Mouse (Mus musculus) liver, embryonic 14.5 days (tissue): ENCODE measurements around the gene Eml3. TPM values are rescaled to one million over a fixed set of nuclear protein-coding genes. Genes with fewer than 3 reads are reported as not detected.

Source experiments
- ATAC-seq: fragments of 200-750 bp; cut with Nextera tagmentation; 2 replicates; pipeline ENCODE4 v1.8.0; 2017; ENCODE audit warnings: moderate number of reproducible peaks, mild to moderate bottlenecking, moderate library complexity; ENCODE audit not compliant: insufficient read depth
- DNase-seq, 3 experiments: peaks; one replicate each; pipeline ENCODE4 v3.0.0-alpha.2; 2012 to 2013; ENCODE audit warnings: low read depth in 3 of 3, low spot score in 3 of 3
- H3K27ac ChIP-seq: fragments of 300-500 bp; sonication (generic); 2 replicates; pipeline ENCODE4 v1.5.1; 2014; ENCODE audit warnings: moderate library complexity, mild to moderate bottlenecking, control low read depth, inconsistent platforms
- H3K27me3 ChIP-seq: fragments of 300-500 bp; sonication (generic); 2 replicates; pipeline ENCODE4 v1.6.1; 2014; ENCODE audit warnings: mild to moderate bottlenecking, low read length, moderate library complexity; ENCODE audit not compliant: control insufficient read depth, insufficient read depth
- H3K36me3 ChIP-seq: fragments of 300-500 bp; sonication (generic); replicated peaks from 2 replicates; pipeline ENCODE4 v1.6.1; 2014; ENCODE audit warnings: low read depth; ENCODE audit not compliant: control insufficient read depth, insufficient read depth
- H3K4me1 ChIP-seq, 2 experiments: fragments of 200-500 bp in 1 of 2; fragments of 300-500 bp in 1 of 2; sonication (generic) in 1 of 2; replicated peaks; 2 replicates each; pipeline ENCODE4 v1.6.1; 2012 to 2014; ENCODE audit warnings: antibody characterized with exemption in 1 of 2, inconsistent platforms in 1 of 2, low read length in 1 of 2; ENCODE audit not compliant: control insufficient read depth in 2 of 2, insufficient read depth in 2 of 2
- H3K4me2 ChIP-seq: fragments of 300-500 bp; sonication (generic); 2 replicates; pipeline ENCODE4 v1.6.1; 2014; ENCODE audit warnings: low read depth, mild to moderate bottlenecking, control low read depth, moderate library complexity
- H3K4me3 ChIP-seq, 2 experiments: fragments of 200-500 bp in 1 of 2; fragments of 300-500 bp in 1 of 2; sonication (generic) in 1 of 2; 2 replicates each; pipeline ENCODE4 v1.5.1; 2012 to 2014; ENCODE audit warnings: low read depth in 2 of 2, low read length in 2 of 2, mild to moderate bottlenecking in 2 of 2, control low read depth in 1 of 2, inconsistent platforms in 1 of 2, moderate library complexity in 1 of 2; ENCODE audit not compliant: insufficient read depth in 1 of 2
- H3K9ac ChIP-seq: fragments of 300-500 bp; sonication (generic); replicated peaks from 2 replicates; pipeline ENCODE4 v1.6.1; 2014; ENCODE audit warnings: mild to moderate bottlenecking, control low read depth, moderate library complexity
- H3K9me3 ChIP-seq: fragments of 300-500 bp; sonication (generic); 2 replicates; pipeline ENCODE4 v1.6.1; 2016; ENCODE audit warnings: low read length, mixed read lengths; ENCODE audit not compliant: control insufficient read depth
- CTCF ChIP-seq: IDR thresholded peaks from 2 replicates; pipeline ENCODE4 v1.5.1; 2016; ENCODE audit warnings: antibody characterized with exemption, low read depth, control low read depth
- EP300 ChIP-seq: IDR thresholded peaks from 2 replicates; pipeline ENCODE4 v1.6.1; 2016; ENCODE audit warnings: antibody characterized with exemption, low read depth
- WGBS: fragments of 180-500 bp; shearing (Covaris S2); extraction: QIAGEN DNeasy Blood & Tissue Kit; methylation state at CpG from one replicate; pipeline ENCODE4 v1.1.7; 2014; ENCODE audit not compliant: insufficient replicate concordance; 5-methylcytosine and 5-hydroxymethylcytosine counted together
- polyA plus RNA-seq, 2 experiments: library from polyadenylated mRNA; depleted of rRNA in 1 of 2; stranded (reverse) in 1 of 2; unstranded in 1 of 2; fragments of >200 nt; fragmentation: Nextera tagmentation in 1 of 2; extraction: Ambion mirVana in 1 of 2; gene quantifications; 2 replicates each; pipeline versions ENCODE4 v1.2.1 to v1.2.3; 2012 to 2014

The Eml3 gene
- polyA plus RNA-seq, 2 experiments = 5.6 to 11.0 TPM

DNA sequence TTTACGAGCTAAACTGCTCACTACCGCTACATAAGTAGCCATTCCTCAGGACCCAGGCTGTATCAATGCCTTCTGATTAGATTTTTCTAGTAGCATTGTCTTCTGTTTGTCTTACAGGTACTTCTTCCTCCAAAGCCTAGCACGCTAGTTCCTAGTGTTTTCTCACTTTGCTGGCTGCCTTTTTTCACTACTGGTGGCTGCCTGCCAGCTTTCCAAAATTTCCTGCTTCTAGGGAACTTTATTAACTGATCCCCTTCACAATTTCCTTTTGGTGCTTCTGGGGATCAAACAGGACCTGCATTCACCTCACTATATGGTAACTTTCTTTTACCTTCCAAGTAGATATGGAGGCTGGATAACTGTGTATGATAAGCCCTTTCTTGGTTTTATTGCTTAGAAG lies 30.3 kb upstream of the Eml3 start:
- no peak for TF ChIP-seq EP300
- TF ChIP-seq CTCF = no peak
- Histone ChIP-seq H3K9me3 (no peaks in the 10 kb centered on the region), H3K36me3 (peaks cover 30% of the 10 kb centered on the region), H3K27me3 (no peaks in the 10 kb centered on the region), H3K4me2 (peak overlapping the region; percentile 76), H3K4me3 (peak overlapping the region; percentile 75 to 85), H3K4me1 (peaks cover 8 to 20% of the 10 kb centered on the region in 2 experiments), H3K9ac (peak overlapping the region; percentile 91), H3K27ac (no peak overlapping the region; the same call in 1 of the 2 replicates)
- WGBS = 33% methylated on average over 3 of the region's 3 CpGs
- DNase-seq (no peak), ATAC-seq (no peak)

GRCm38 (mm10) chr19:8903412-8903811 lies 25.9 kb upstream of the Eml3 start:
- Histone ChIP-seq H3K4me3 (no peak overlapping the region), H3K9me3 (no peaks in the 10 kb centered on the region), H3K4me2 (no peak overlapping the region), H3K27me3 (no peaks in the 10 kb centered on the region), H3K27ac (no peak overlapping the region), H3K36me3 (peaks cover 54% of the 10 kb centered on the region), H3K9ac (no peak overlapping the region), H3K4me1 (peaks cover 8 to 11% of the 10 kb centered on the region in 2 experiments)
- ATAC-seq = no peak
- no peak for TF ChIP-seq EP300
- TF ChIP-seq CTCF = no peak
- WGBS = 87% methylated on average over 5 of the region's 5 CpGs
- DNase-seq = no peak

DNA sequence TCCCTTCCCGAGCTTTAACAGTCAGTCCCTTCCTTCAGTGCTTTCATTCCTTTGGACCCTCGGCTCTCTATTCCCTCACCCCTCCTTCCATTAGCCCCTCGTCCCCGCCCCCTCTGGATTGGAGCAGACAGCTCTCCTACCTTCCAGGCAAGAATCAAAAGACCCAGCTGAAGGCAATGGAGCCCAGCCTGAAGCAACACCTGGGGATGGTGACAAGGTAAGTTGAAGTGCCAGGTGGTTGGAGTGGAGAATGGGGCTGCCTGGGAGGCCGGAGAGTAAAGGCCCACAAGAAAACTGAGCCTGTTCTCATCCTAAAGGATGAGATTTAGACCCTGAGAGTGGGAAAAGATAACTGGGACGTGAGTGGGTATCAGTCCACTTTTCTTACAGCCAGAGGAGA lies 20.8 kb upstream of the Eml3 start:
- WGBS = 72% methylated on average over 6 of the region's 6 CpGs
- ATAC-seq (no peak), DNase-seq (no peak)
- TF ChIP-seq EP300 = no peak
- TF ChIP-seq CTCF = no peak
- H3K36me3 ChIP-seq = peaks cover 94% of the 10 kb centered on the region
- no peak overlapping the region for H3K27ac ChIP-seq
- no peak overlapping the region for H3K9ac ChIP-seq
- H3K27me3 ChIP-seq = no peaks in the 10 kb centered on the region
- no peaks in the 10 kb centered on the region for H3K4me1 ChIP-seq
- no peak overlapping the region for H3K4me3 ChIP-seq
- no peak overlapping the region for H3K4me2 ChIP-seq
- H3K9me3 ChIP-seq = no peaks in the 10 kb centered on the region

GRCm38 (mm10) chr19:8911810-8912209 lies 17.5 kb upstream of the Eml3 start:
- H3K4me1 ChIP-seq = no peaks in the 10 kb centered on the region
- no peak overlapping the region for H3K4me2 ChIP-seq
- no peak overlapping the region for H3K4me3 ChIP-seq
- ATAC-seq (no peak), DNase-seq (no peak)
- H3K9me3 ChIP-seq = no peaks in the 10 kb centered on the region
- peaks cover 98% of the 10 kb centered on the region for H3K36me3 ChIP-seq
- no peaks in the 10 kb centered on the region for H3K27me3 ChIP-seq
- 88% methylated on average over 5 of the region's 5 CpGs for WGBS
- TF ChIP-seq EP300 = no peak
- TF ChIP-seq CTCF = no peak
- no peak overlapping the region for H3K27ac ChIP-seq
- no peak overlapping the region; the same call in 1 of the 2 replicates for H3K9ac ChIP-seq

- no peak for ATAC-seq
Measured at GRCm38 (mm10) chr19:8914212-8914611, 15.1 kb upstream of the Eml3 start.

More at GRCm38 (mm10) chr19:8914212-8914611, 15.1 kb upstream of the Eml3 start:
- Histone ChIP-seq H3K36me3 (peaks cover 74% of the 10 kb centered on the region), H3K4me1 (no peaks in the 10 kb centered on the region), H3K27me3 (no peaks in the 10 kb centered on the region), H3K27ac (no peak overlapping the region), H3K9me3 (no peaks in the 10 kb centered on the region), H3K4me2 (no peak overlapping the region), H3K4me3 (no peak overlapping the region), H3K9ac (no peak overlapping the region)
- no peak for DNase-seq
- WGBS = 86% methylated on average over 3 of the region's 3 CpGs
- TF ChIP-seq EP300 (no peak), CTCF (no peak)
